Mouse (Mus musculus): ENCODE results near the gene 4930432M17Rik. TPM values are rescaled to one million over a fixed set of nuclear protein-coding genes. Genes with fewer than 3 reads are reported as not detected.

The 4930432M17Rik gene
- total and polyA plus RNA-seq, 3 experiments, result not detected

GRCm38 (mm10) chr3:121651710-121652109, 18.9 kb upstream of the 4930432M17Rik start:
- dilution Hi-C loops (cut with MboI; ENCODE audit: extremely low pct_ligation_motif_present, extremely low pct_unique_long_range_greater_than_20kb, low sequenced_read_pairs) (no loop called here), in situ Hi-C loops (cut with MboI; ENCODE audit: low pct_ligation_motif_present, low pct_unique_long_range_greater_than_20kb, low sequenced_read_pairs) (no loop called here)
- H3K4me1 ChIP-seq (ENCODE audit: control insufficient read depth in 1 of 2, insufficient read depth in 2 of 2), result peaks cover 0 to 15% of the 10 kb centered on the region in 2 experiments; a peak in 2 of 4 replicates
- H3K4me2 ChIP-seq (ENCODE audit: insufficient read depth, low read depth, poor library complexity, severe bottlenecking), result no peak overlapping the region
- no peaks in the 10 kb centered on the region for H3K79me2 ChIP-seq (replicated peaks; ENCODE audit: control insufficient read depth, extremely low read depth, insufficient read depth, poor library complexity, severe bottlenecking)
- no peaks in the 10 kb centered on the region for H3K9me3 ChIP-seq (replicated peaks; ENCODE audit: low read length)
- no peak overlapping the region for H3K4me3 ChIP-seq (replicated peaks in 1 of 3; ENCODE audit: low read depth in 2 of 3, low read length in 2 of 3, poor library complexity in 1 of 3)
- DNase-seq (ENCODE audit: extremely low read depth), result peak; percentile 14
- H3K27me3 ChIP-seq (replicated peaks), result no peaks in the 10 kb centered on the region
- H3K27ac ChIP-seq (ENCODE audit: insufficient read depth, low read depth), result no peak overlapping the region
- no peak overlapping the region for H3K9ac ChIP-seq (ENCODE audit: insufficient read depth, low read depth)
- TF ChIP-seq BHLHE40 (IDR thresholded peaks at IDR 0.05; ENCODE audit: low read depth, low read length) (no peak), MAFK (IDR thresholded peaks at IDR 0.05; ENCODE audit: insufficient replicate concordance, low read length) (no peak), ZC3H11A (IDR thresholded peaks at IDR 0.05; ENCODE audit: low read depth, low read length) (no peak), MAZ (IDR thresholded peaks at IDR 0.05; ENCODE audit: low read depth, low read length) (no peak), ZKSCAN1 (IDR thresholded peaks at IDR 0.05; ENCODE audit: borderline replicate concordance, low read depth, low read length) (no peak), EP300 (IDR thresholded peaks at IDR 0.05; ENCODE audit: low read length) (no peak), IRF4 (IDR thresholded peaks at IDR 0.05; ENCODE audit: low read depth, low read length) (no peak)
- no peaks in the 10 kb centered on the region for H3K36me3 ChIP-seq (replicated peaks in 1 of 2; ENCODE audit: control insufficient read depth in 1 of 2, insufficient read depth in 1 of 2, low read length in 1 of 2)

- Histone ChIP-seq H3K4me3 (replicated peaks in 1 of 3; ENCODE audit: low read depth in 2 of 3, low read length in 2 of 3, poor library complexity in 1 of 3) (no peak overlapping the region), H3K27me3 (replicated peaks) (no peaks in the 10 kb centered on the region), H3K4me1 (ENCODE audit: control insufficient read depth in 1 of 2, insufficient read depth in 2 of 2) (peaks cover 0 to 15% of the 10 kb centered on the region in 2 experiments; a peak in 2 of 4 replicates), H3K36me3 (replicated peaks in 1 of 2; ENCODE audit: control insufficient read depth in 1 of 2, insufficient read depth in 1 of 2, low read length in 1 of 2) (no peaks in the 10 kb centered on the region), H3K9ac (ENCODE audit: insufficient read depth, low read depth) (no peak overlapping the region), H3K4me2 (ENCODE audit: insufficient read depth, low read depth, poor library complexity, severe bottlenecking) (no peak overlapping the region), H3K79me2 (replicated peaks; ENCODE audit: control insufficient read depth, extremely low read depth, insufficient read depth, poor library complexity, severe bottlenecking) (no peaks in the 10 kb centered on the region), H3K9me3 (replicated peaks; ENCODE audit: low read length) (no peaks in the 10 kb centered on the region), H3K27ac (ENCODE audit: insufficient read depth, low read depth) (no peak overlapping the region)
- no peak for TF ChIP-seq ZC3H11A (IDR thresholded peaks at IDR 0.05; ENCODE audit: low read depth, low read length)
- no peak for TF ChIP-seq CHD1 (IDR thresholded peaks at IDR 0.05; ENCODE audit: low read depth, low read length)
- no peak for TF ChIP-seq E2F4 (IDR thresholded peaks at IDR 0.05; ENCODE audit: insufficient replicate concordance, low read depth, low read length)
- TF ChIP-seq NELFE (IDR thresholded peaks at IDR 0.05; ENCODE audit: low read depth, low read length), result no peak
- no peak for TF ChIP-seq PAX5 (IDR thresholded peaks at IDR 0.05; ENCODE audit: low read length)
- TF ChIP-seq ZNF384 (IDR thresholded peaks at IDR 0.05; ENCODE audit: low read depth, low read length), result no peak
- no peak for TF ChIP-seq BHLHE40 (IDR thresholded peaks at IDR 0.05; ENCODE audit: low read depth, low read length)
- no peak for TF ChIP-seq POLR2A (IDR thresholded peaks at IDR 0.05; ENCODE audit: low read depth, low read length)
- no peak for TF ChIP-seq UBTF (IDR thresholded peaks at IDR 0.05; ENCODE audit: low read depth, low read length)
- no peak for TF ChIP-seq GABPA (IDR thresholded peaks at IDR 0.05; ENCODE audit: insufficient replicate concordance, low read depth, low read length)
- TF ChIP-seq JUN (IDR thresholded peaks at IDR 0.05; ENCODE audit: insufficient read depth, low read depth, low read length), result no peak
- TF ChIP-seq IRF4 (IDR thresholded peaks at IDR 0.05; ENCODE audit: low read depth, low read length), result no peak
- dilution Hi-C loops (cut with MboI; ENCODE audit: extremely low pct_ligation_motif_present, extremely low pct_unique_long_range_greater_than_20kb, low sequenced_read_pairs), result no loop called here
- in situ Hi-C loops (cut with MboI; ENCODE audit: low pct_ligation_motif_present, low pct_unique_long_range_greater_than_20kb, low sequenced_read_pairs), result no loop called here
- DNase-seq (ENCODE audit: extremely low read depth), result no peak
Measured at GRCm38 (mm10) chr3:121652186-121652585, 18.4 kb upstream of the 4930432M17Rik start.

Measured in CH12.LX (cell line).